Mouse (Mus musculus): ENCODE measurements around the gene Rnf114.

- TF ChIP-seq CTCF (IDR thresholded peaks at IDR 0.05; ENCODE audit: borderline replicate concordance, control insufficient read depth, extremely low read depth, insufficient read depth, low read length, poor library complexity) (no peak), POLR2A (IDR thresholded peaks at IDR 0.05; ENCODE audit: control insufficient read depth, extremely low read depth, insufficient read depth, low read length, poor library complexity) (no peak)
Measured at GRCm38 (mm10) chr2:167565682-167566081, 73.2 kb downstream of the Rnf114 start.

All from thymus, adult 2 months (tissue).